Mouse (Mus musculus): ENCODE data around the gene Cib3. TPM values are rescaled to one million over a fixed set of nuclear protein-coding genes. Genes with fewer than 3 reads are reported as not detected.

Gene Cib3
- not detected in 2 replicates for total RNA-seq (2021)
- long read RNA-seq, experiment 1 = 0 reads
- long read RNA-seq, experiment 2 = 0 reads

DNA sequence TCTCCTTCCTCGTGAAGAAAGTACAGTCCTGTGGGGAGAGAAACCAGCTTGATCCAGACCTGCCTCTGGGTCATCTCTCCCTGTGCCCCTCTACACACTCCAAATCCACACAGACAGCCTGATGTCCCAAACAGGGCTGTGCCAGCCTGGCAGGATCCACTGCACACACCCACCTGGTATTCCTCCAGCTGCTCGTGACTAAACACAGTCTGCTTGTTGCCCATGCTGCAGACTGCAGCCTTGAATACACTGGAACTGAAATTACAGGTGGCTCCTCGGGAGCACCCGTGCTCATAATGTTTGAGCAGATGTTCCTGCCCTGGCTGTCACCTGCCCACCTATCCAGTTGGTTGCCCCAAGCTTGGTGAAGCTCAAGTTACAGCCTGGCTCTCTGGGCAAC, at the start of gene Cib3:
TSS of gene Cib3 (minus strand) at position 87 of the 400 bp plus-strand sequence.
- DNase-seq = no peak

DNA sequence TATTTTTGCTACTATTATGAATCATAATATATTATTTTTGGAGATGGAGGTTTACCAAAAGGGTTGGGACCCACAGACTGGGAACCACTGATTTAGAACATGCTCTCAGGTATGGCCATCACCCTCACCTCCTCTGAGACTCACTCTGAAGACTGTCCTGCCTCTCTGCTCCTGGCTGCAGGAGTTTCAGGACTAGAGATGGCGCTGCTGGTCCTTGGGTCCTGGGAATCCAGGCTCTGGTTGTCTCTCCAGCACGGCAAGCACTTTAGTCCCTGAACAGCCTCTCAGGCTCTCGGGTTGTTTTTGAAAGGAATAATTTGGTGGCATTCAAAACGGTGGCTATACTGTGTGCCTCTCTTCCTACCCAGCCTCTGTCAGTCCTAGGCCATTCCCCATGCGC, 49.2 kb upstream of the Cib3 start:
- peak; percentile 56 for DNase-seq

DNA sequence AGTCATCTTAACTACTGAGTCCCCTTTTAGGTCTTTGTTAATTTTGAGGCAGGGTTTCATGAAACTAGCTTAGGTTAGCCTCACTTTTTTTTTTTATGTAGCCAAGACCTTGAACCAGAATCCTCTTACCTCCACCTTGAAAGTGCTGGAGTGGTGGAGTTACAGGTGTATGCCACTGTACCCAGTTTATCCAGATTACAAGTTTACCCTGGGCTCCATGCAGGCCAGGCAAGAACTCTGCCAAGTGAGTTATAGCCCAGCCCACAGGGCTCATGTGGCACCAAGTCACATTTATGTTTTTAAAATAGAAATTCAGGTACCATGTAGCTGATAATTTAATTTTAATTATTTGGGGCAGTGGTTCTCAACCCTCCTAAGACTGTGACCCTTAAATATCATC, 48.8 kb upstream of the Cib3 start:
- DNase-seq = no peak

DNA sequence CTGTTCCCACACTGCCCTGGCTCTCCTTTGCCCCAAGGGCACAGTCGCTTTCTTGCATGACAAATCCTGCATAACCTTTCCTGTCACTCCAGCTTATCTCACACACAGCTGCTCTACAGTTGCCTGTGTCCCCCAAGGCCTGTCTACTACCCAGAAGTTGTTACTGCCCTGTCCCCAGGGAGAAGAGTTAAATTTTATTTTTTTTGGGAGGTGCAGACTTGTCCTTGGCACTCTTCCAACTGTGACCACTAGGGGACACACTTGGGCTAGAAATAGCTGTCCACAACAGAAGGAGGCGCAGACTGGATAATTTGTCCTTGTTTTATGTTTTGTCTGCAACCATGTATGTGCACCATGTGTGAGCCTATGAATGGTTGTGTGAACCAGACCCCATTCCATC, 48.4 kb upstream of the Cib3 start:
- peak; percentile 85 for DNase-seq

DNA sequence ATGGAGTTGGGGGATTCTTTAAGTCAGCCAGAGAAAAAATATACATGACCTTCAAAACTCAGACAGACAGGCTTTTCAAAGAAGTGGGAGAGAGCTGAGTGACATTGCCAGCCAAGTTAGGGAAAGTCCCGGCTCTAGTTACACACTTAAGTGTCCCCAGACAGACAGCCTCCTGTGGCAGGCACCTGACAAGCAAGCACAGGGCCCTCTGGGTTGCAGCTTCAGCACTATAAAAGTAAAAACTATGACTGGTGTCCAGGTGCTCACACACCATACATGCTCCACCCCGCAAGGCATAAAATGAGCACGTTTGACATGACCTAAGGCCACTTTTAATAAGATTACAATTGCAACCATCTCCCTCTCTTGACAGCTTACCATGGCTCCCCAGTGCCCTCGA, 47.9 kb upstream of the Cib3 start:
- DNase-seq = no peak

DNA sequence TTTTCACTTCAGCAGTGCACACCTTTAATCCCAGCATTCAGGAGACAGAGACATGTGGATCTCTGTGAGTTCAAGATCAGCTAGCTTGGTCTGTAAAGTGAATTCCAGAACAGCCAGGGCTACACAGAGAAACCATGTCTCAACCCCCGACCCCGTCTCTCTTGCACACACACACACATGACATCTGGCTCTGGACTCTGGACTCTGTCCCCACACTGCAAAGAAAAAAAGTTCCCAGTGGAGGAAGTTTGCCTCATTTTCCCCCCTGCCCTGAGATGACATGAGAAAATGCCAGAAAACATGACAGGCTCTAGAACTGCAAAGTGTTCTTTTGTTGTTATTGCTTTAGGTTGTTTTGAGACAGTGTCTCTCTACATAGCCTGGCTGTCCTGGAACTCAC, 47.2 kb upstream of the Cib3 start:
- no peak for DNase-seq

DNA sequence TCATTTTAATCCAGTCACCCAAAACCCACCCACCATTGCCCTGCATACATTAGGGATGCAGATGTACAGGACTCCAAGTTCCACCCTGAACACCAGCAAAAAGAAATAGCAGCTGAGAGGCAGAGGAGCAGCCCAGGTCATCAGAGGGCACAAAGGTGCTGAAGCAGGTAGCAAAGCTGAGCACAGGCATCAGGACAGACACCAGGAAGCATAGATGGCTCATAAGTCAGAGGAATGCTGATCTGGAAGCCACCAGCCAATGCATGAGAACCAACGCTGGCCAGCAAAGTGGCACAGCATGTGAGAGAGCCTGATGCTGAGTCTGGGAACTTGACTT, 45.2 kb upstream of the Cib3 start:
- no peak for DNase-seq

DNA sequence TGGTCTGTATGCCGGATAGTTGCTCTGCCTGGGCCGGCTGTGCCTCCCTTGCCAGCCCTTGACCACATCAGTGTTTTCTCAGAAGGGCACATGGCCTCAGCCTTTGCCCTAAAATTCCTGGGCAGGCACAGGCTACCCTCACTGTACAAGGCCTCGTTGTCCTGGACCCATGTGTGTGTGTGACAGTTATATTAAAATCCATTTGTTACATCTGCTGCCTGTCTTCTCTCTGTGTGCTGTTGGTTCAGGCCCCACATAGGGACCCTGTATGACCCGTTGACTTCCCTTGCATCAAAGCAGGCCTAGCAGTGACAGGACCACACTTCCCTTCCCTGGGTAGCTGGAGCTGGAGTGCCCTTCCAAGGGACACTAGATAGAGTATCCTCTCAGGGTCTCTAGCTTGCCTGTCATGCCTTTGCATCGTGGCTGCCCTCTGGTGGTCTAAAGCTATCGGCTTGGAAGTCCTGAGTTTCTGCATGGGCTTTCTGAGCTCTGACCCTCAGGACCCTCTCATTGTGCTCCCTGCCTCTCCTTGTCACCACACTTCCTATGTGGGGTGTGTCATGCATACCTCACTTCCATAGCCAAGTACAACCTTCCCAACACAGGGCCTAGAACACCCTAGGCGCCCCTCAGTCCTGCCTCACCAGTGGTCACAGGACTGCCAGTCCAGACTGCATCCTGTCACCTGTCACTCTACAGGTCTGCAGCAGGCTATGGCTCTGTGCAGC, 44.7 kb upstream of the Cib3 start:
- DNase-seq = peak; percentile 66

DNA sequence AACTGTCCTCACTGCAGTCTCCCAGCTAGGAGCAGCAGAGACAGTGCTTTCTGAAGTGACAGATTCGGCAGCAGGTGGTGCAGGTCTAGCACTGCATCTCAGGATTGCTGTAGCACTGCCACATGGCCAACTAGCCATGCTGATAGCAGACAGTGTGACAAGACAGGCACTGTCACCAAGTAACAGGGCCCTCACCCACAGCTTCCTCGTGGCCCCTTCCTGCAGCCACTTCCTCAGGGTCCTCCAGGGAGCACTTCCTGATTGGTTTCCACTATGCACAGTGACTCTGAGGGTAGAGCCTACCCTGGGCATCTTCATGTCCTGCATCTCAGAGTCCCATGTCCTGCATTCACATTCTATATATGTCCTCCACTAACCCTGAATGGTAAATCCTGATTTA, 32.0 kb upstream of the Cib3 start:
- DNase-seq = no peak

DNA sequence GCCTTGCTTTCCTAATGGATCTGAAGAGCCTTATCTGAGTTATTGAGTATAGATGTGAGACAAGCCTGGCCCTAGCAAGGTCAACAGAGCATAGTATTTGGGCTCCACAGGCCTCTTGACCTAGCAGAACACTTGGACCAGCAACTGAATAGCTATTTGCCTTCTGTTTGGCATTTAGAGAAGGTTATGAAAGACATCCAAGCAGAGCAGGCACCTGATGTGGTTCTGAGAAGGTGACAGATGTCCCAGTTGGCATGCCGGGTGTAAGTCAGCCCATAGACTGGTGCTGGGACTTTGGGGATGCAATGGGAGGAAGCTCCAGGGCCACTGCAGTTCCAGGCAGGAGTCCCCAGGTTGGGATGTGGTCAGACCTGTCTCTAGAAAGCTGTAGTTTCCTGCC, 29.6 kb upstream of the Cib3 start:
- peak; percentile 48 for DNase-seq

DNA sequence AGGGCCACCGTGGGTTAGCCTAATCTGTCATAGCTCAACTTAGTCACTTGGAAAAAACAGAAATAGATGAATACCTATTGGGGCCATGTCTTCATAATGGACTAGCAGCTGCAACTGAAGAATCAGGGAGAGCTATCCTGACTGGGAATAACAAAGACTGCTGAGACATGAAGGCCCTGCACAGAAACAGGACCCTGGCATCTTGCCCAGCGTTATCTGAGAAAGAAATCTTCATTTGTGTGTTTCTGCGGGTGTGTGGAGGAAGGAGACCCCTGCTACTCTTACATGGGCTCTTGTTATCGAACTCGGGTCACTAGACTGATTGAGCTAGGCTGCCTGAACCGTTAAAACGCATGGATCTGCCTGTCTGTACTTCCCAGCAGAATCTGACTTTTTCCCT, 28.3 kb upstream of the Cib3 start:
- DNase-seq = no peak

DNA sequence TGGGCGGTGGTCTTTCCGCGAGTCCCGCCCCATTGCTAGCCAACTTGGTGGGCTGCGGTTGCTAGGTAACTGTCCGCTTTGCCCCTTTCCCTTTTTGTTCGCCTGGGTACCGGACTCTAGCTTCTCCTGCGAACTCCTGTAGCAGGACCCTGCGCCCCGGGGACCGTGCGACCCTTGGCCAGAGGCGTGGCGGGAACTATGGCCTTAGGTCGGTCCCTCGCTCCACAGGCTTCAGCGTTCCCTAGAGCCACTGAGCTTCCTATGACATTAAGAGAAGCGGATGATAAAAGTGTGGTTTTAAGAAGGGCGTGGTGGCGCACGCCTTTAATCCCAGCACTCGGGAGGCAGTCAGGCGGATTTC, 27.7 kb upstream of the Cib3 start:
- DNase-seq = no peak

DNA sequence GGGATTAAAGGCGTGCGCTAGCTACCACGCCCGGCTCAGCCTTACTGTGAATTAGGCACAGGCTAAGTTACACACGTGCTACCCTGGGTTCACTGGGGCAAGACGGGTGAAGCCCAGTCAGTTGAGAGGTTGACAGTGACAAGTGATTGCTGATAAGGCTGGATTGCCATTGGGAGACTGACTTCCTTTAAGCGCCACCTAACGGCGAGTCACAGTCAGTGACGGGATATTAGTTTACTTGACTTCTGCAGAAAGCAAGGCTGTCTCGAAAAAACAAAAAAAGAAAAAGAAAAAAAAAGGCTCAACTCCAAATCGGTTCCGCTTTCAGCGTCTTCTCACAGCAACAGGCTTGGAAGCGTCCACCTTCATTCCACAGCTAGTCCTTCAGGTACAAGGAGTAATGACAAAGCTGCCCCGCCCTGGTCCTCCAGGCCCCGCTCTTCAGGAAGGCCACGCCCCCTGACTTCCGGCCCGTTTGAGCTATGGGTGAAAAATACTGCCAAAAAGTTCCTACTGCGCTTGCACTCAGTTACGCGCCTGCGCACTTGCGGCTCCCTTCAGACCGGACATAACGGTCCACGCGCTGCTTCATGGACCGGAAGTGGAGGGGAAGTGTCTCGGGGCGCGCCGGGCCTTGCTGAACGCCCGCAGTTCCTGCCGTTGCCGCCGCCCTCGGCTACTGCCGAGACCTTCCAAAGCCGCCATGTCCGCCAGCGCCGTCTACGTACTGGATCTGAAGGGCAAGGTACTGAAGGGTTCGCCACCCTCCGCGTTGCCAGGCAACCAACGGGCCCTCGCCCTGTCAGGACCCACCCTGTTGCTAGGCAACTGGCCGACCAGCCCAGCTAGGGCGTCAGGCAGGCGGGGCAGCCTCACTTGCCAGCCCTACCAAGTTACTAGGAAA, 27.1 kb upstream of the Cib3 start, which contains the start of gene Ap1m1:
TSS of gene Ap1m1 (plus strand) at position 520 of the 904 bp plus-strand sequence.
- peak; percentile 98 for DNase-seq

DNA sequence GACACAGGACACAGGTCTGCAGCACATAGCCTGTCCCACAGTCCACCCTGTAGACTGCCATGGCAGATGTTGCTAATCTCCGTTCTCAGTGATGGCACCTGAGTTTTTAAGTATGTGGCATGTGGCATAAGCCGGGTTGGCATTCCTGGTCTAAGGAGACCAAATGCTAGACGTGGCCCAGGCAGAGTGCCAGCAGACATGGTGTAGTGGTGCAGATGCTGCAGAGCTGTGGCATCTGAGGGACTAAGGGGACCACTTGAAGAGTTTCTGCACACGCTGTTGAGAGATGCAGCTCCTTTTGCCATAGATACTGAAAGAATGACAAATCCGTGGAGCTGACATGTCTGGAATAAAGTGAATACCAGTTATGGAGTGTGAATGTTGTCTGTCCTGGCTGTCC, 10.0 kb upstream of the Cib3 start:
- DNase-seq = no peak

DNA sequence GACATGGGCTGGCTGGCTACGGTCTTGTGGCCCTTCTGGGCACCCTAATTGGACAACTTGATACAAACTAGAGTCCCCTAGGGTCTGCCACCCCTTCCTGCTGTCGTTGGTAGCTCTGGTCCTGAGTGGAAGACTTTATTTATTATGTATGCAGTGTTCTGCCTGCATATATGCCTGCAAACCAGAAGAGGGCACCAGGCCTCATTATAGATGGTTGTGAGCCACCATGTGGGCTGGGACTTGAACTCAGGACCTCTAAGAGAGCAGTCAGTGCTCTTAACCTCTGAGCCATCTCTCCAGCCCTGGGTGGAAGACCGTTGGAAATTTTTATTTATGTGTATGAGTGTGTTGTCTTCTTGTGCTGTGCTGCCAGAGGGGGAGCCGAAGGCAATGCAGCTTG, 8.1 kb upstream of the Cib3 start:
- DNase-seq = no peak

DNA sequence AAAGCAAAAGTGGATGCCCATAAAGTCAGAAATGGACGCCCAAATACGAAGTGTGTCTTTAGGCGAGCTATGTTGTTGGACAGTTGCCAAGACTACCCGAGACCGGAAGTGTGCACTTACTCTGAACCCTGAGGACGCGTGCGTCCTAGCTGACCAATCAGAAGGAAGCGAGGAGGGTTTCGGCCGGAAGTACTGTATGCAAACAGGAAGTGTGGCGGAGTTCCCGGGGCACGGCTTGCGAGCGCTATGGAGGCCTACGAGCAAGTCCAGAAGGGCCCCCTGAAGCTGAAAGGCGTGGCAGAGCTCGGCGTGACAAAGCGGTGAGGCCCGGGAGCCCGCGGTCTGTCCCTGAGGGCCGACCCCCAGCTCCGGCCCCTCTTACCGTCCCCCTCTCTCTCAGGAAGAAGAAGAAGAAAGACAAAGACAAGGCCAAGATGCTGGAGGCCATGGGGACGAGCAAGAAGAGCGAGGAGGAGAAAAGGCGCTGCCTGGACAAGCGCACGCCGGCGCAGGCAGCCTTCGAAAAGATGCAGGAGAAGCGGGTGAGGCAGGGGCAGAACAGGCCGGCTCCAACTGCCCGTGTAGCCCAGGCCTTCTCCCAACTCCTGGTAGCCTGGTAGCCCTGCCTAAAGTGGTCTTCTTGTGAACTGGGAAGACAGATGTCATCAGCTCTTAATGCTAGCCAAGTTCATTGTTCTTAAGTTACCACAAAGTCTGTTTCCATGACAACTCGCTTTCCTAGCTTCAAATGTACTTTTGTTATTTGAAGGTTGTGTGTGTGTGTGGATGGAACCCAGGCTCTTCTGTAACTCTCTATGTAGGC, 7.1 kb upstream of the Cib3 start, which contains the start of gene Fam32a:
TSS of gene Fam32a (plus strand) at position 190 of the 823 bp plus-strand sequence.
- peak; percentile 93 for DNase-seq

DNA sequence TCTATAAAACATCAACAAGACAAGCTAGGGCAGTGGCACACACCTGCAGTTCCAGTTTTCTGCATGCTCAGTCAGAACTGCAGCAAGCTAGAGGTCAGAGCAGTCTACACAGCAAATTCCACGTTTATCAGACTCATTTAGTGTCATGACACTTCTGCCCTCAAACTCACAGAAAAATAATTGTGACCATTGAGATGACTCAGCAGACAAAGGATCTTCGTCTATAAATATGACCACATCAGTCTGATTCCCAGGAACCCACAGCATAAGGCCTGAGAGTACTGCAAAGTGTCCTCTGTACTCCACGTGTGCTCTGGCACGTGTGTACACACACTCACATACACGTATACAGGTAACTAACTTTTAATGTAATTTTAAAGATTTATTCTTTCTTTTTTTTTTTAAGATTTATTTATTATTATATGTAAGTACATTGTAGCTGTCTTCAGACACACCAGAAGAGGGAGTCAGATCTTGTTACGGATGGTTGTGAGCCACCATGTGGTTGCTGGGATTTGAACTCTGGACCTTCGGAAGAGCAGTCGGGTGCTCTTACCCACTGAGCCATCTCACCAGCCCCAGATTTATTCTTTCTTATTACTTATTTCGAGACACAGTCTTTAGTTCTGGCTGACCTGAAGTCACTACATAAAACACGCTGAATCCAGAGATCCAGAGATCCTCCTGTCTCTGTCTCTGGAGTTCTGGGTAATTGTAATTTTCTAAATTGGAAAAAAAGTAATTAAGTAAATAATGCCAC, 6.3 kb upstream of the Cib3 start:
- DNase-seq = no peak

DNA sequence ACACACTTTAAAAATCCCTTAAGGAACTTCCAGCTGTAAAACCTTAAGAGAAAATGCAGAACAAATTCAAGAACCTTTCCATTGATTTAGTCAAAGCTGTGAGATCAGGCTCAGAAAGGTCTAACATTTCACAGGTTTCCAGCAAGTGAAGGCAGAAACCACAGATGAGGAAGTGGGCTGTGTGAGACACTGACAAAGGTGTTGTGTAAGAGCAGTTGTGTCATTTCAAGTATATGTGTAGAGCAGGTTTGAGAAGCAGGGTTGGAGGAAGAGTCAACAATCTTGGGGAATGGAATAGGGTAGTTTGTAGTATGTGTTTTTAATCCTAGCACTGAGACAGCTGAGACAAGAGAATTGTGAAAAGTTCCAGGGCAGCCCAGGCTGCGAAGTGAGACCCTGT, 3.2 kb upstream of the Cib3 start:
- DNase-seq = no peak

DNA sequence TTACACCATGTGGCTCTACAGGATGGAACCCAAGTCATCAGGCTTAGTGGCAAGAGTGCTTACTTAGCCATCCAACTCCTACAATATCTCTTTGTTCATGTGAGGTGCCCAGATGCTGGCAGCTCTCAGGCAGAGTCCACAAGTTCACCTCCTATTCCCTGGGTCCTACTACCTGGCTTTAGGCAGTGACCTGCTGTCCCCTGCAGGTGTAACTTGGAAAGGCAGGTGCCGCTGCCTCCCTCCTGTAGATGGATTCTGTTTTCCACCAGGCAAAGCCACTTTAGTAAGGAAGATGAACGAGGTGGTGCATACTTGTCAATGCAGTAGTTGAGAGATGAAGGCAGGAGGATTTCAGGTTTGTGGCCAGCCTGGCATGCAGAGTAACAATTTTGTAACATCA, 2.4 kb upstream of the Cib3 start:
- peak; percentile 19 for DNase-seq

DNA sequence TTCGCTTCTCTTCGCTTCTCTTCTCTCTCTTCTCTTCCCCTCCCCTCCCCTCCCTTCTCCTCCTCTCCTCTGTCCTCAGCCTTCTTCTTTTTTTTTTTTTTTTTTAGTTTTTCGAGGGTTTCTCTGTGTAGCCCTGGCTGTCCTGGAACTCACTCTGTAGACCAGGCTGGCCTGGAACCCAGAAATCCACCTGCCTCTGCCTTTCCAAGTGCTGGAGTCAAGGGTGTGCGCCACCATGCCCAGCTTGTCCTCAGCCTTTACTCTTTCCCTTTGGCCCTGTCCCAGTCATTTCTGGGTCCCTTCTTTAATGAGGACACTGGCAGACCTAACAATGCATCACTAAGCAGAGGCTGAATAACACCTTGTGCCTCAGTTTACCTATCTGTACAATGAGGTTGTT, 899 bp upstream of the Cib3 start, which contains the start of gene Gm11034:
TSS of gene Gm11034 (minus strand) at position 101 of the 400 bp plus-strand sequence.
- DNase-seq = no peak

DNA sequence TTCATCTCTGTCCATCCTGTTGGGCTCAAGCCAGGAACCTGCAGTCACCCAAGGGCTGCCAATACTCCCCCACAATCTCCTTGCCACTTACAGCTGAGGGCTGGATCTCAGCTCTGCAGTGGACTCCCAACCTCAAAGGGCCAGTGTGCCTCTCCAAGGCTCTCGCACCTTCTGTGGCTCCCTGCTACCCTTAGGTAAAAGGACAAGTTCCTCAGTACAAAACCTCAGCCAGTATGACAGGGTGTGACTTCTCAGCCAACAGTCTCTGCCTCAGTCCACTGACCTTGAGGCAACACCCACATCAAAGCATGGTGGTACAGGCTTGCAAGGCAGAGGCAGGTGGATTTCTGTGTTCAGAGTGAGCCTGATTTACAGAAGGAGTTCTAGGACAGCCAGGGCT, 791 bp downstream of the Cib3 start:
- no peak for DNase-seq

DNA sequence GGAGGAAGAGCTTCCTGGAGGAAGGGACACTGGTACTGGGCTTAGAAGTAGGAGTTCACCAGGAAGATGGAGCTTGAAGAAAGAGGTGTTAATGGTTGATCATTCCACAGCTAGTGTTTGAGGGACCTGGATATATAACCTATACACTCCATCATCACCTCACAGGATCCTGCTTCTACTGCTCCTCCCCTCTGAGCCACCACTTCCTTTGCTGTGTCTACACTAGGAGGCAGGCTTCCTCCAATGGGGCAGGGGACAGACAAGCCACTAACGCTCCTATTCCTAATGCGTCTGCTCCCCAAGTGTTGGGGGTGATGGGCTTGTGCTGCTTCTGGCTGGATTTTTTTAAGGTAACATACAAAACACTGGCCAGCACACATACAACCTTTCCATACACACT, 1.9 kb downstream of the Cib3 start:
- DNase-seq = no peak

Data from adrenal gland, postnatal 14 days (tissue).